Mouse (Mus musculus) R1 (cell line): ENCODE data around the gene Slc44a5.

Experiments
- DNase-seq: peaks from one replicate; pipeline ENCODE4 v3.0.0-alpha.2; 2018; ENCODE audit warnings: low read depth, low spot score

Gene Slc44a5

GRCm38 (mm10) chr3:153968549-153968948 is 4.7 kb upstream of the Slc44a5 start:
- peak; percentile 98 for DNase-seq

GRCm38 (mm10) chr3:153969451-153969850 is 3.8 kb upstream of the Slc44a5 start:
- peak; percentile 74 for DNase-seq

- DNase-seq: peak; percentile 46
Measured at GRCm38 (mm10) chr3:153973949-153974760, 919 bp downstream of the Slc44a5 start.

GRCm38 (mm10) chr3:153975060-153975459 is 1.8 kb downstream of the Slc44a5 start:
- peak; percentile 27 for DNase-seq

- no peak for DNase-seq
Measured at GRCm38 (mm10) chr3:153975791-153976190, 2.6 kb downstream of the Slc44a5 start.

GRCm38 (mm10) chr3:153980611-153981010 is 7.4 kb downstream of the Slc44a5 start:
- peak; percentile 86 for DNase-seq

- DNase-seq: peak; percentile 75
Measured at GRCm38 (mm10) chr3:153984428-153985340, 11.4 kb downstream of the Slc44a5 start.

- DNase-seq: no peak
Measured at GRCm38 (mm10) chr3:153999797-154000528, 26.7 kb downstream of the Slc44a5 start.

- DNase-seq: peak; percentile 38
Measured at GRCm38 (mm10) chr3:154001348-154001747, 28.1 kb downstream of the Slc44a5 start.

GRCm38 (mm10) chr3:154046876-154047275 is 73.6 kb downstream of the Slc44a5 start:
- DNase-seq: no peak

GRCm38 (mm10) chr3:154053331-154053730 is 80.1 kb downstream of the Slc44a5 start:
- no peak for DNase-seq

- DNase-seq: no peak
Measured at GRCm38 (mm10) chr3:154057464-154057863, 84.2 kb downstream of the Slc44a5 start.

- DNase-seq: no peak
Measured at GRCm38 (mm10) chr3:154058200-154058599, 85.0 kb downstream of the Slc44a5 start.

GRCm38 (mm10) chr3:154071989-154072388 is 98.8 kb downstream of the Slc44a5 start:
- peak; percentile 69 for DNase-seq

- no peak for DNase-seq
Measured at GRCm38 (mm10) chr3:154075749-154076148, 102.5 kb downstream of the Slc44a5 start.

- peak; percentile 40 for DNase-seq
Measured at GRCm38 (mm10) chr3:154081687-154082086, 108.5 kb downstream of the Slc44a5 start.

- DNase-seq: no peak
Measured at GRCm38 (mm10) chr3:154082241-154082640, 109.0 kb downstream of the Slc44a5 start.

- peak; percentile 19 for DNase-seq
Measured at GRCm38 (mm10) chr3:154082961-154083360, 109.7 kb downstream of the Slc44a5 start.

- no peak for DNase-seq
Measured at GRCm38 (mm10) chr3:154089996-154090395, 116.8 kb downstream of the Slc44a5 start.

GRCm38 (mm10) chr3:154091468-154092338 is 118.5 kb downstream of the Slc44a5 start:
- DNase-seq: no peak

GRCm38 (mm10) chr3:154092466-154092865 is 119.2 kb downstream of the Slc44a5 start:
- DNase-seq: no peak
